Mouse (Mus musculus) embryonic facial prominence, embryonic 12.5 days (tissue): ENCODE results near the gene Tesk1. TPM values are rescaled to one million over a fixed set of nuclear protein-coding genes. Genes with fewer than 3 reads are reported as not detected.

Source experiments
- ATAC-seq: fragments of 200-750 bp; cut with Nextera tagmentation; 2 replicates; pipeline ENCODE4 v1.8.0; 2017; ENCODE audit not compliant: insufficient number of reproducible peaks, insufficient read depth, low FRiP score, low TSS enrichment
- H3K27ac ChIP-seq: fragments of 300-500 bp; sonication (generic); 2 replicates; pipeline ENCODE4 v1.5.1; 2016; ENCODE audit warnings: mild to moderate bottlenecking
- H3K27me3 ChIP-seq: fragments of 300-500 bp; sonication (generic); 2 replicates; pipeline ENCODE4 v1.6.1; 2016; ENCODE audit warnings: mild to moderate bottlenecking, moderate library complexity
- H3K36me3 ChIP-seq: fragments of 300-500 bp; sonication (generic); 2 replicates; pipeline ENCODE4 v1.6.1; 2016; ENCODE audit warnings: mild to moderate bottlenecking
- H3K4me1 ChIP-seq: fragments of 300-500 bp; sonication (generic); 2 replicates; pipeline ENCODE4 v1.6.1; 2016
- H3K4me2 ChIP-seq: fragments of 300-500 bp; sonication (generic); replicated peaks from 2 replicates; pipeline ENCODE4 v1.6.1; 2016; ENCODE audit warnings: mild to moderate bottlenecking, moderate library complexity
- H3K4me3 ChIP-seq: fragments of 300-500 bp; sonication (generic); 2 replicates; pipeline ENCODE4 v1.5.1; 2016; ENCODE audit warnings: mild to moderate bottlenecking
- H3K9ac ChIP-seq: fragments of 300-500 bp; sonication (generic); 2 replicates; pipeline ENCODE4 v1.6.1; 2016; ENCODE audit warnings: mild to moderate bottlenecking, moderate library complexity
- H3K9me3 ChIP-seq: fragments of 300-500 bp; sonication (generic); 2 replicates; pipeline ENCODE4 v1.6.1; 2016; ENCODE audit warnings: mild to moderate bottlenecking, moderate library complexity
- WGBS: fragments of 180-500 bp; shearing (Covaris S2); methylation state at CpG from one replicate; pipeline ENCODE4 v1.1.7; 2016; 5-methylcytosine and 5-hydroxymethylcytosine counted together
- polyA plus RNA-seq: library from polyadenylated mRNA; unstranded; fragments of >200 nt; fragmentation: Nextera tagmentation; extraction: Ambion mirVana; gene quantifications from 2 replicates; pipeline ENCODE4 v1.2.1, GENCODE M21; 2016

The Tesk1 gene
- polyA plus RNA-seq, 1 experiment from 2014 or later, result 15.4 TPM

DNA sequence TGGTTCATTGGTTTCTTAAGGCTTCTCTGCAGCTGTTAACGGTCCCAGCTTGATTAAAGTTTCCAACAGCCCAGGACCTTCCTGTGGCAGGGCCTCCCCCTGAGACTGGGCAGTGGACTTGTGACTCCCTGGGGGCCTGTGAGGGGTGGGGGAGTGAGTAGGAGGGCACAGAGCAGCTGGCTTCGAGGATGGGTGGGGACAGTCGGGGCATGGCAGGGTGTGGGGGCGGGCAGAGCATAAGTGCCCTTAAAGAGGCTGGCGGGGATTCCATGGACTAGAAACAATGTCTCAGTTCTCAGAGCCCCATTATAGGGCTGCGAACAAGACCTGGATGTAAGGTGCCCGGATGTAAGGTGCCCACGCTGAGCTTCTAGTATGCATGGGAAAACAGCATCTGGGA, 15.4 kb downstream of the Tesk1 start:
- WGBS, result 20% methylated on average over 8 of the region's 8 CpGs
- Histone ChIP-seq H3K36me3 (no peaks in the 10 kb centered on the region), H3K27ac (no peak overlapping the region), H3K4me3 (no peak overlapping the region), H3K4me1 (peaks cover 17% of the 10 kb centered on the region), H3K4me2 (no peak overlapping the region), H3K27me3 (peaks cover 31% of the 10 kb centered on the region), H3K9me3 (no peaks in the 10 kb centered on the region), H3K9ac (no peak overlapping the region)
- no peak for ATAC-seq

- Histone ChIP-seq H3K4me1 (0 out of 2 replicates have a peak, but pooled peaks cover 5% of the 10 kb centered on the region), H3K27me3 (no peaks in the 10 kb centered on the region), H3K9me3 (no peaks in the 10 kb centered on the region), H3K27ac (no peak overlapping the region), H3K4me2 (no peak overlapping the region), H3K9ac (no peak overlapping the region), H3K36me3 (no peaks in the 10 kb centered on the region), H3K4me3 (no peak overlapping the region)
- ATAC-seq, result no peak
- 86% methylated on average over 5 of the region's 5 CpGs for WGBS
Measured at GRCm38 (mm10) chr4:43463102-43463501, 21.4 kb downstream of the Tesk1 start.

DNA sequence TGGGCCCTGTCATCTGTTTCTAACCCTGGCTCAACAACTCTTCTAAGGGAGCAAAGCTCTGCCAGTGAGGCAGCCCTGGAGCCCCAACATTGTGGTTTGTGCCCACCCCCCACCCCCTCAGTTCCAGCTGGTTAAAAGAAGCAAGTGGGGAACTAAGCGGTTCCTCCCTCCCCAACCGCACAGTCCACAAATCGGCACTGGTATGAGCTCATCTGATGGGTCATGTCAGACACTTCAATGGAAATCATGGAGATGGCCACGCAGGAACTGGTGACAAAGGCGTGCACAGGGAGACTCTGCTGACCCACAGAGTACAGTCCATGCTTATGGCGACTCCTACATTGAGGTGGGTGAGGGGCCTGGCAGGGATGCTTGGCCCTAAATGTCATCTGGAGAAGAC, 24.2 kb downstream of the Tesk1 start:
- no peak for ATAC-seq
- WGBS, result 92% methylated on average over 6 of the region's 6 CpGs
- H3K9ac ChIP-seq, result no peak overlapping the region

DNA sequence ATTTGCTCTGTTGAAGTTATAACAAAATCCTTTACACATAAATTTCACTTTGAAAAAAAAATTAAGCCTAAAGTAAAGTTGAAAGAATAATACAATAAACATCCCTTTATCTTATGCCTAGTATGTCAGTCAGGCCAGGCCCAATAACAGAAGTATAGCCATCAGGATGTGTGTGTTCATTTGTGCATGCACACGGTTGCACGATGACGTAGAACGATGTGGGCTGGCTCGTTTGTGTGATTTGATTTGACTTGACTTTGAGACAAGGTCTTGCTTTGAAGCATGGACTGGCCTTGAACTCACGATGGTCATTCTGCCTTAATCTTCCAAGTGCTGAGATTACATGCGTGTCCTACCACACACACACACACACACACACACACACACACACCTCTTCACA, 25.1 kb downstream of the Tesk1 start:
- Histone ChIP-seq H3K4me1 (no peaks in the 10 kb centered on the region), H3K4me2 (no peak overlapping the region), H3K36me3 (no peaks in the 10 kb centered on the region), H3K9me3 (no peaks in the 10 kb centered on the region), H3K4me3 (no peak overlapping the region), H3K27me3 (no peaks in the 10 kb centered on the region), H3K9ac (no peak overlapping the region), H3K27ac (no peak overlapping the region)
- no peak for ATAC-seq
- WGBS, result 90% methylated on average over 7 of the region's 7 CpGs

More for the DNA sequence above, 24.2 kb downstream of the Tesk1 start:
- Histone ChIP-seq H3K36me3 (no peaks in the 10 kb centered on the region), H3K4me1 (no peaks in the 10 kb centered on the region), H3K4me2 (no peak overlapping the region), H3K9me3 (no peaks in the 10 kb centered on the region), H3K27me3 (no peaks in the 10 kb centered on the region), H3K4me3 (no peak overlapping the region), H3K27ac (no peak overlapping the region)

DNA sequence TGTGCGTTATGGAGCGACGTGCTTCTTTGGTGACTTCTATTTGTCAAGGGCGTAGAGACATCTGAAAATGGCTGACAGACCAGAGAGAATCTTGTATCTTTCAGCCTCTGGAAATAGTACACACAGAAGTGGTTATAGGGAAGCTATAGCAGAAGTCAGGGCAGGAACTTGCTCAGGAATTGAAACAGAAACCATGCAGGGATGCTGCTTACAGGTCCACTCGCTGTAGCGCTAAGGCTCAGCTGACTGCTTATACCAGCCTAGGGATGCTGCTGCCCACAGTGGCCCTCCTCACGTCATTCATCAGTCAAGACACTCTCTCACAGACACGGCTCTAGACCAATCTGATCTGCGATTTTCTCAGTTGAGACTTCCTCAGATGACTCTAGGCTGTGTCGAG, 28.6 kb downstream of the Tesk1 start:
- Histone ChIP-seq H3K4me1 (no peaks in the 10 kb centered on the region), H3K4me3 (no peak overlapping the region), H3K4me2 (no peak overlapping the region), H3K9me3 (no peaks in the 10 kb centered on the region), H3K27ac (no peak overlapping the region), H3K27me3 (no peaks in the 10 kb centered on the region), H3K36me3 (no peaks in the 10 kb centered on the region), H3K9ac (no peak overlapping the region)
- ATAC-seq, result no peak
- WGBS, result 89% methylated on average over 10 of the region's 10 CpGs

DNA sequence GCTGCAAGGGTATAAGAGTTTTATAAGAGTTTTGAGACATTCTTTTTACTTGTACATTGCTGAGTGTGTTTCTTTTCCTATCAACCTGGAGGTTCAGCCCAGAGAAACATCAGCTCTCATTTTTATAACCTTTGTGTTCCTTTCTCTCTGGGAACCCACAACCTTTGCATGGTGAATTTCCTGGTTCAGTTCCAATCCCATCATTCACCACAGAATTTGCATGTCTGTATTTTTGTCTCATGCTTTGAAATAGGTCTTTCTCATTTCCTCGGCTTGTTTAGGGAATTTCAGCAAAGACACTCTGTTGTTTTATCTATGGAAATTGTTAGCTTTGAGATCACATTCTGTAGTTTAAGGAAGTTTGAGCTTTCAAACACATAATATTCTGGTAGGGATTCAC, 31.9 kb downstream of the Tesk1 start:
- H3K4me3 ChIP-seq, result no peak overlapping the region
- no peaks in the 10 kb centered on the region for H3K36me3 ChIP-seq
- H3K27ac ChIP-seq, result no peak overlapping the region
- no peaks in the 10 kb centered on the region for H3K4me1 ChIP-seq
- no peaks in the 10 kb centered on the region for H3K27me3 ChIP-seq
- H3K9me3 ChIP-seq, result no peaks in the 10 kb centered on the region
- WGBS, result 83% methylated on average over 1 of the region's 1 CpGs
- no peak overlapping the region for H3K4me2 ChIP-seq
- H3K9ac ChIP-seq, result no peak overlapping the region
- ATAC-seq, result no peak

DNA sequence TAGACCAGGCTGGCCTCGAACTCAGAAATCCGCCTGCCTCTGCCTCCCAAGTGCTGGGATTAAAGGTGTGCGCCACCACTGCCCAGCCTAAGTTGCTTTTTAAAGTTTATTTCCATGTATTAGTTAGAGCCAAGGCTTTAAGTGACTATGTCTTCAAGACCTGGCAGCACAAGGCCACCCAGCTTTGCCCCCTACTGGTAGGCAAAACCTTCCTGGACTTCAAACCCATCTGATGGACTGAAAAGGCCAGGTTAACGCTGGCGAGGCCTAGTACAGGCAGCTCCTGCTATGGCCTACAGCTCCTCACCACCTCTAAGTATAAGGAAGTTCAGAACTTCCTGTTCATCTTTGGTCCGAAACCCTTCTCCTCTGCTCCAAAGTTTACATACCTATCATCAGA, 34.9 kb downstream of the Tesk1 start:
- no peak overlapping the region for H3K9ac ChIP-seq
- no peaks in the 10 kb centered on the region for H3K36me3 ChIP-seq
- no peak for ATAC-seq
- H3K4me2 ChIP-seq, result no peak overlapping the region
- no peaks in the 10 kb centered on the region for H3K27me3 ChIP-seq
- H3K27ac ChIP-seq, result no peak overlapping the region
- H3K4me1 ChIP-seq, result no peaks in the 10 kb centered on the region
- WGBS, result 85% methylated on average over 6 of the region's 6 CpGs
- H3K4me3 ChIP-seq, result no peak overlapping the region
- no peaks in the 10 kb centered on the region for H3K9me3 ChIP-seq

GRCm38 (mm10) chr4:43477857-43478533, 36.3 kb downstream of the Tesk1 start:
- Histone ChIP-seq H3K36me3 (no peaks in the 10 kb centered on the region), H3K4me2 (peak overlapping the region; percentile 34), H3K9ac (peak overlapping the region; percentile 17; the same call in 1 of the 2 replicates), H3K4me3 (peak overlapping the region; percentile 22), H3K9me3 (no peaks in the 10 kb centered on the region), H3K27me3 (no peaks in the 10 kb centered on the region), H3K4me1 (no peaks in the 10 kb centered on the region), H3K27ac (no peak overlapping the region)
- 17% methylated on average over 11 of the region's 11 CpGs for WGBS
- peak; percentile 85 for ATAC-seq

DNA sequence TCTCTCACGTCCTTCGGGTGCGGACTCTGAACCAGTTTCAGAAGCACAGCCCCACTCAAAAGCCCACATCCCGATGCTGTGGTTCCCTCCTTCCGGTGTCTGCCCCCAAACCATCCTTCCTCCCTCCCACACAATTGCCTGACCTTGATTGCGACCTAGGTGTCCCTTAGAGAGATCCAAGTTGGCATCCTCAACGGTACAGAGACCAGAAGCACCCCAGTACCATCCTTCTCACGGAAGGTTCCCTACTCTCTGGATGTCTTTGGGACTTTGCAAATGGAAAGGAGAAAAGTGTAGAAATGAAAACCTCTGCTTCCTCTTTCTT, 36.8 kb downstream of the Tesk1 start:
- 50% methylated on average over 8 of the region's 8 CpGs for WGBS
- ATAC-seq, result no peak
- H3K9ac ChIP-seq, result peak overlapping the region; percentile 17; the same call in 1 of the 2 replicates

GRCm38 (mm10) chr4:43478906-43479832, 37.4 kb downstream of the Tesk1 start:
- Histone ChIP-seq H3K9me3 (no peaks in the 10 kb centered on the region), H3K4me2 (0 out of 2 replicates have a peak overlapping the region, but pooled peaks have one; percentile 24), H3K27me3 (no peaks in the 10 kb centered on the region), H3K4me1 (no peaks in the 10 kb centered on the region), H3K36me3 (no peaks in the 10 kb centered on the region), H3K4me3 (no peak overlapping the region), H3K9ac (no peak overlapping the region), H3K27ac (no peak overlapping the region)
- 46% methylated on average over 24 of the region's 24 CpGs for WGBS
- no peak for ATAC-seq

More for the DNA sequence above, 36.8 kb downstream of the Tesk1 start:
- Histone ChIP-seq H3K4me1 (no peaks in the 10 kb centered on the region), H3K27ac (no peak overlapping the region), H3K36me3 (no peaks in the 10 kb centered on the region), H3K27me3 (no peaks in the 10 kb centered on the region), H3K4me3 (peak overlapping the region; percentile 22), H3K9me3 (no peaks in the 10 kb centered on the region), H3K4me2 (peak overlapping the region; percentile 34)

- no peak overlapping the region for H3K27ac ChIP-seq
- no peak overlapping the region for H3K4me2 ChIP-seq
- H3K9ac ChIP-seq, result no peak overlapping the region
- no peaks in the 10 kb centered on the region for H3K36me3 ChIP-seq
- no peak overlapping the region for H3K4me3 ChIP-seq
- no peaks in the 10 kb centered on the region for H3K4me1 ChIP-seq
- ATAC-seq, result no peak
- no peaks in the 10 kb centered on the region for H3K27me3 ChIP-seq
- 77% methylated on average over 5 of the region's 5 CpGs for WGBS
- no peaks in the 10 kb centered on the region for H3K9me3 ChIP-seq
Measured at GRCm38 (mm10) chr4:43480985-43481384, 39.2 kb downstream of the Tesk1 start.

GRCm38 (mm10) chr4:43481894-43482456, 40.2 kb downstream of the Tesk1 start:
- no peak overlapping the region for H3K4me3 ChIP-seq
- no peaks in the 10 kb centered on the region for H3K36me3 ChIP-seq
- H3K4me2 ChIP-seq, result no peak overlapping the region
- H3K4me1 ChIP-seq, result no peaks in the 10 kb centered on the region
- H3K27ac ChIP-seq, result no peak overlapping the region
- no peak for ATAC-seq
- no peak overlapping the region for H3K9ac ChIP-seq
- WGBS, result 67% methylated on average over 7 of the region's 7 CpGs
- H3K9me3 ChIP-seq, result no peaks in the 10 kb centered on the region
- H3K27me3 ChIP-seq, result no peaks in the 10 kb centered on the region
